Mouse (Mus musculus): ENCODE results near the gene Myo1f. TPM values are rescaled to one million over a fixed set of nuclear protein-coding genes. Genes with fewer than 3 reads are reported as not detected.

Myo1f gene
- total and polyA plus RNA-seq, 3 experiments, result 0.08 to 0.40 TPM; not detected in 1

GRCm38 (mm10) chr17:33526506-33526905 is 29.0 kb upstream of the Myo1f start:
- TF ChIP-seq EP300 (IDR thresholded peaks at IDR 0.05; ENCODE audit: low read depth in 1 of 2, low read length in 2 of 2) (no peak), ZMIZ1 (IDR thresholded peaks at IDR 0.05; ENCODE audit: low read depth, low read length) (no peak), NRF1 (IDR thresholded peaks at IDR 0.05; ENCODE audit: insufficient read depth, low read depth, low read length, poor library complexity, severe bottlenecking) (no peak), GABPA (IDR thresholded peaks at IDR 0.05; ENCODE audit: low read depth, low read length) (no peak), SIN3A (IDR thresholded peaks at IDR 0.05; ENCODE audit: low read length) (no peak)
- no peak overlapping the region for H3K9ac ChIP-seq (ENCODE audit: control insufficient read depth, low read depth, low read length, poor library complexity, severe bottlenecking)
- no peak for DNase-seq (ENCODE audit: low read depth, low spot score)

GRCm38 (mm10) chr17:33539106-33539675 is 16.3 kb upstream of the Myo1f start:
- Histone ChIP-seq H3K9me3 (replicated peaks; ENCODE audit: insufficient read depth, low read length) (no peaks in the 10 kb centered on the region), H3K27me3 (ENCODE audit: control insufficient read depth in 1 of 2, insufficient read depth in 2 of 2, low read length in 2 of 2) (no peaks in the 10 kb centered on the region), H3K9ac (ENCODE audit: control insufficient read depth, low read depth, low read length, poor library complexity, severe bottlenecking) (no peak overlapping the region), H3K4me3 (ENCODE audit: control insufficient read depth in 1 of 2, insufficient read depth in 1 of 2, low read depth in 2 of 2, low read length in 2 of 2) (no peak overlapping the region), H3K4me1 (ENCODE audit: control insufficient read depth in 1 of 2, insufficient read depth in 2 of 2, low read length in 2 of 2) (no peaks in the 10 kb centered on the region), H3K27ac (ENCODE audit: control insufficient read depth, low read depth, low read length) (no peak overlapping the region), H3K36me3 (ENCODE audit: control insufficient read depth in 1 of 2, insufficient read depth in 2 of 2, low read length in 2 of 2) (no peaks in the 10 kb centered on the region), H3K79me2 (ENCODE audit: control insufficient read depth, insufficient read depth, low read length, poor library complexity) (no peaks in the 10 kb centered on the region)
- peak; percentile 61 for DNase-seq (ENCODE audit: low read depth, low spot score)
- TF ChIP-seq RAD21 (IDR thresholded peaks at IDR 0.05; ENCODE audit: low read depth, low read length), result peak; percentile 60
- TF ChIP-seq MAZ (IDR thresholded peaks at IDR 0.05; ENCODE audit: low read depth, low read length), result no peak
- peak; percentile 67 to 76 (median 68) for TF ChIP-seq CTCF (IDR thresholded peaks at IDR 0.05 in 2 of 3, conservative IDR thresholded peaks at IDR 0.05 in 1 of 3; ENCODE audit: control insufficient read depth in 1 of 3, insufficient read depth in 1 of 3, low read depth in 2 of 3, low read length in 3 of 3, poor library complexity in 1 of 3, severe bottlenecking in 1 of 3)
- no peak for TF ChIP-seq CHD1 (IDR thresholded peaks at IDR 0.05; ENCODE audit: low read depth, low read length)
- peak; percentile 48 for TF ChIP-seq SMC3 (IDR thresholded peaks at IDR 0.05; ENCODE audit: low read depth, low read length)
- no peak for TF ChIP-seq NRF1 (IDR thresholded peaks at IDR 0.05; ENCODE audit: insufficient read depth, low read depth, low read length, poor library complexity, severe bottlenecking)
- no peak for TF ChIP-seq TBP (IDR thresholded peaks at IDR 0.05; ENCODE audit: low read depth, low read length)
- no peak for TF ChIP-seq TCF12 (IDR thresholded peaks at IDR 0.05; ENCODE audit: low read depth, low read length)
- peak; percentile 22; the same call in 1 of the 2 replicates for TF ChIP-seq ZC3H11A (IDR thresholded peaks at IDR 0.05; ENCODE audit: low read depth, low read length)

More at GRCm38 (mm10) chr17:33526506-33526905, 29.0 kb upstream of the Myo1f start:
- Histone ChIP-seq H3K36me3 (ENCODE audit: control insufficient read depth in 1 of 2, insufficient read depth in 2 of 2, low read length in 2 of 2) (0 out of 4 replicates have a peak, but pooled peaks cover 0 to 2% of the 10 kb centered on the region in 2 experiments), H3K4me3 (ENCODE audit: control insufficient read depth in 1 of 2, insufficient read depth in 1 of 2, low read depth in 2 of 2, low read length in 2 of 2) (no peak overlapping the region), H3K4me1 (ENCODE audit: control insufficient read depth in 1 of 2, insufficient read depth in 2 of 2, low read length in 2 of 2) (peaks cover 7 to 8% of the 10 kb centered on the region in 2 experiments), H3K9me3 (replicated peaks; ENCODE audit: insufficient read depth, low read length) (no peaks in the 10 kb centered on the region), H3K79me2 (ENCODE audit: control insufficient read depth, insufficient read depth, low read length, poor library complexity) (peaks cover 7% of the 10 kb centered on the region), H3K27ac (ENCODE audit: control insufficient read depth, low read depth, low read length) (no peak overlapping the region), H3K27me3 (ENCODE audit: control insufficient read depth in 1 of 2, insufficient read depth in 2 of 2, low read length in 2 of 2) (no peaks in the 10 kb centered on the region)

- H3K27me3 ChIP-seq (ENCODE audit: control insufficient read depth in 1 of 2, insufficient read depth in 2 of 2, low read length in 2 of 2), result no peaks in the 10 kb centered on the region
- H3K9ac ChIP-seq (ENCODE audit: control insufficient read depth, low read depth, low read length, poor library complexity, severe bottlenecking), result no peak overlapping the region
- no peaks in the 10 kb centered on the region for H3K4me1 ChIP-seq (ENCODE audit: control insufficient read depth in 1 of 2, insufficient read depth in 2 of 2, low read length in 2 of 2)
- H3K27ac ChIP-seq (ENCODE audit: control insufficient read depth, low read depth, low read length), result no peak overlapping the region
- TF ChIP-seq TBP (IDR thresholded peaks at IDR 0.05; ENCODE audit: low read depth, low read length) (no peak), HCFC1 (IDR thresholded peaks at IDR 0.05; ENCODE audit: low read depth, low read length) (no peak), ETS1 (IDR thresholded peaks at IDR 0.05; ENCODE audit: low read depth, low read length) (no peak), RAD21 (IDR thresholded peaks at IDR 0.05; ENCODE audit: low read depth, low read length) (no peak), CHD2 (IDR thresholded peaks at IDR 0.05; ENCODE audit: low read length) (no peak), MEF2A (IDR thresholded peaks at IDR 0.05; ENCODE audit: extremely low read depth, insufficient replicate concordance, low read depth, low read length, poor library complexity, severe bottlenecking) (no peak)
- H3K79me2 ChIP-seq (ENCODE audit: control insufficient read depth, insufficient read depth, low read length, poor library complexity), result no peaks in the 10 kb centered on the region
- H3K4me3 ChIP-seq (ENCODE audit: control insufficient read depth in 1 of 2, insufficient read depth in 1 of 2, low read depth in 2 of 2, low read length in 2 of 2), result no peak overlapping the region
- H3K36me3 ChIP-seq (ENCODE audit: control insufficient read depth in 1 of 2, insufficient read depth in 2 of 2, low read length in 2 of 2), result no peaks in the 10 kb centered on the region
- no peaks in the 10 kb centered on the region for H3K9me3 ChIP-seq (replicated peaks; ENCODE audit: insufficient read depth, low read length)
- no peak for DNase-seq (ENCODE audit: low read depth, low spot score)
Observed at GRCm38 (mm10) chr17:33539878-33540277, 15.6 kb upstream of the Myo1f start.

Data from MEL (cell line).